Mouse (Mus musculus): ENCODE results near the gene Ephb2.

Gene Ephb2

GRCm38 (mm10) chr4:136768499-136768898 lies 67.3 kb downstream of the Ephb2 start:
- DNase-seq (ENCODE audit: inconsistent age in 2 of 2, low spot score in 1 of 2), result no peak

- DNase-seq (ENCODE audit: inconsistent age in 2 of 2, low spot score in 1 of 2), result peak; percentile 74 to 85
Measured at GRCm38 (mm10) chr4:136765080-136765479, 70.7 kb downstream of the Ephb2 start.

- DNase-seq (ENCODE audit: inconsistent age in 2 of 2, low spot score in 1 of 2), result no peak
Measured at GRCm38 (mm10) chr4:136763349-136763748, 72.4 kb downstream of the Ephb2 start.

- peak in 1 of 2 experiments; percentile 59 for DNase-seq (ENCODE audit: inconsistent age in 2 of 2, low spot score in 1 of 2)
Measured at GRCm38 (mm10) chr4:136761713-136762380, 73.9 kb downstream of the Ephb2 start.

- DNase-seq (ENCODE audit: inconsistent age in 2 of 2, low spot score in 1 of 2), result peak in 1 of 2 experiments; percentile 55
Measured at GRCm38 (mm10) chr4:136760882-136761281, 74.9 kb downstream of the Ephb2 start.

GRCm38 (mm10) chr4:136757096-136757495 lies 78.7 kb downstream of the Ephb2 start:
- no peak for DNase-seq (ENCODE audit: inconsistent age in 2 of 2, low spot score in 1 of 2)

GRCm38 (mm10) chr4:136756486-136756885 lies 79.3 kb downstream of the Ephb2 start:
- no peak for DNase-seq (ENCODE audit: inconsistent age in 2 of 2, low spot score in 1 of 2)

GRCm38 (mm10) chr4:136755364-136755811 lies 80.4 kb downstream of the Ephb2 start:
- DNase-seq (ENCODE audit: inconsistent age in 2 of 2, low spot score in 1 of 2), result no peak

- DNase-seq (ENCODE audit: inconsistent age in 2 of 2, low spot score in 1 of 2), result no peak
Measured at GRCm38 (mm10) chr4:136754256-136754655, 81.5 kb downstream of the Ephb2 start.

- no peak for DNase-seq (ENCODE audit: inconsistent age in 2 of 2, low spot score in 1 of 2)
Measured at GRCm38 (mm10) chr4:136751355-136752020, 84.3 kb downstream of the Ephb2 start.

GRCm38 (mm10) chr4:136750578-136751338 lies 85.0 kb downstream of the Ephb2 start:
- no peak for DNase-seq (ENCODE audit: inconsistent age in 2 of 2, low spot score in 1 of 2)

- no peak for DNase-seq (ENCODE audit: inconsistent age in 2 of 2, low spot score in 1 of 2)
Measured at GRCm38 (mm10) chr4:136749851-136750577, 85.8 kb downstream of the Ephb2 start.

GRCm38 (mm10) chr4:136749431-136749830 lies 86.4 kb downstream of the Ephb2 start:
- no peak for DNase-seq (ENCODE audit: inconsistent age in 2 of 2, low spot score in 1 of 2)

GRCm38 (mm10) chr4:136748842-136749392 lies 86.9 kb downstream of the Ephb2 start:
- DNase-seq (ENCODE audit: inconsistent age in 2 of 2, low spot score in 1 of 2), result no peak

GRCm38 (mm10) chr4:136746516-136746915 lies 89.3 kb downstream of the Ephb2 start:
- no peak for DNase-seq (ENCODE audit: inconsistent age in 2 of 2, low spot score in 1 of 2)

- peak; percentile 76 to 89 for DNase-seq (ENCODE audit: inconsistent age in 2 of 2, low spot score in 1 of 2)
Measured at GRCm38 (mm10) chr4:136742677-136743076, 93.1 kb downstream of the Ephb2 start.

GRCm38 (mm10) chr4:136741840-136742239 lies 93.9 kb downstream of the Ephb2 start:
- peak in 1 of 2 experiments; percentile 34 for DNase-seq (ENCODE audit: inconsistent age in 2 of 2, low spot score in 1 of 2)

GRCm38 (mm10) chr4:136740963-136741362 lies 94.8 kb downstream of the Ephb2 start:
- peak; percentile 44 to 64 for DNase-seq (ENCODE audit: inconsistent age in 2 of 2, low spot score in 1 of 2)

- no peak for DNase-seq (ENCODE audit: inconsistent age in 2 of 2, low spot score in 1 of 2)
Measured at GRCm38 (mm10) chr4:136739189-136739588, 96.6 kb downstream of the Ephb2 start.

- no peak for DNase-seq (ENCODE audit: inconsistent age in 2 of 2, low spot score in 1 of 2)
Measured at GRCm38 (mm10) chr4:136738291-136738690, 97.5 kb downstream of the Ephb2 start.

- DNase-seq (ENCODE audit: inconsistent age in 2 of 2, low spot score in 1 of 2), result peak in 1 of 2 experiments; percentile 54
Measured at GRCm38 (mm10) chr4:136735856-136736255, 99.9 kb downstream of the Ephb2 start.
